In the genomic region with DNA sequence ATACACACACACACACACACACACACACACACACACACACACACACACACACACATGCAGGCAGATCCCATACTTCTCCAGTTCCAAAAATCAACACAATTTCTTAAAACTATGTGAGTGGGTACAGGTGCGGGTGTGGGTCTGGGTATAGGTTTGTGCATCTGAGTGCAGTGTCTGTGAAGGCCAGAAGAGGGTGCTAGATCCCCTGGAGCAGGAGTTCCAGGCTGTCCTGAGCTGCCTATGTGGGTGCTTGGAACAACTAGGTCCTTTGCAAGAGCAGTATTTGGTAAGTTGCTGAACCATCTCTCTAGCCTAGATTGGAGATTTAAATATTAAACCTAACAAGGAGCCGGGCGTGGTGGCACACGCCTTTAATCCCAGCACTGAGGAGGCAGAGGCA, we compare ENCODE assay signal across 15 mouse cellular contexts. TPM values are rescaled to one million over a fixed set of nuclear protein-coding genes. Genes with fewer than 3 reads are reported as not detected.
DNase-seq lines count a peak whose midpoint lies in the region; ATAC-seq and TF ChIP-seq lines count a peak whose summit lies in the region.
"Had no signal": no experiment of that assay in that cellular context is flagged by ENCODE, and none has a peak within 500 bp of the region (broad histone marks: within the 10 kb centered on the region; RNA-seq: fewer than 3 reads in every experiment).

No protein-coding gene starts in this region.

- H3K4me3 ChIP-seq in layer of hippocampus, adult 2 months, result no peak overlapping the region
- H3K4me3 ChIP-seq: forebrain, embryonic 15.5 days; heart, embryonic 10.5 days had no signal

- ATAC-seq in common myeloid progenitor, adult 5-6 weeks (replicated peaks; ENCODE audit: low read depth, poor library complexity, severe bottlenecking), result 0 out of 2 replicates have a peak, but pooled peaks have one; percentile 52
- ATAC-seq: forebrain, embryonic 15.5 days; hindbrain, embryonic 16.5 days; midbrain, embryonic 16.5 days had no signal

- no peak for DNase-seq in layer of hippocampus, adult 2 months (ENCODE audit: low spot score in 2 of 2)
- no peak for DNase-seq in layer of hippocampus, postnatal 25 days (ENCODE audit: extremely low spot score in 1 of 2, low spot score in 1 of 2)
- DNase-seq in thymus, postnatal 4 days, result peak; percentile 17
- DNase-seq in thymus, adult 18-20 months, result no peak
- DNase-seq in frontal cortex, postnatal 36 days (ENCODE audit: low spot score in 2 of 2), result no peak
- DNase-seq in heart, adult 9 months (ENCODE audit: low spot score in 2 of 2), result no peak
- DNase-seq: adrenal gland, postnatal 14 days; cerebellum, adult 11 months; kidney, postnatal 4 days; lung, postnatal 14 days had no signal

- no peak overlapping the region for H3K27ac ChIP-seq in layer of hippocampus, adult 2 months
- H3K27ac ChIP-seq: forebrain, embryonic 15.5 days; heart, embryonic 10.5 days had no signal

- peak; percentile 55 for TF ChIP-seq CTCF in layer of hippocampus, adult 2 months (conservative IDR thresholded peaks at IDR 0.05)

RNA-seq across cellular contexts. Expression of gene Xpnpep1, which starts 33.5 kb away (rescaled TPM):
- 10 to 100 TPM; 78.7 to 82.9 TPM for total RNA-seq in layer of hippocampus, adult 2 months (2021)
- 100 to 1,000 TPM in 1 of 2 experiments, 10 to 100 TPM in 1; 91.1 to 104 TPM for total RNA-seq in layer of hippocampus, postnatal 25 days (2021)
- total RNA-seq in common myeloid progenitor, adult 5-6 weeks (2017), result 44.8 and 56.4 TPM in 2 replicates
